16 mouse cellular contexts compared by ENCODE assay signal in genomic region chr9:100696537-100696936, GRCm38 (mm10).
DNase-seq lines count a peak whose midpoint lies in the region; ATAC-seq and TF ChIP-seq lines count a peak whose summit lies in the region.
"Had no signal": no experiment of that assay in that cellular context is flagged by ENCODE, and none has a peak within 500 bp of the region (broad histone marks: within the 10 kb centered on the region; RNA-seq: fewer than 3 reads in every experiment).

No protein-coding gene starts in this region.

- no peaks in the 10 kb centered on the region for H3K36me3 ChIP-seq in liver, embryonic 14.5 days (replicated peaks; ENCODE audit: control insufficient read depth, insufficient read depth, low read depth)
- no peaks in the 10 kb centered on the region for H3K36me3 ChIP-seq in liver, postnatal 0 days (replicated peaks; ENCODE audit: insufficient read depth, low read length)
- H3K36me3 ChIP-seq: heart, embryonic 13.5 days; hindbrain, embryonic 13.5 days; limb, embryonic 15.5 days had no signal

- H3K27ac ChIP-seq in liver, embryonic 14.5 days: no peak overlapping the region
- H3K27ac ChIP-seq in liver, postnatal 0 days (ENCODE audit: low read depth): no peak overlapping the region
- H3K27ac ChIP-seq: hindbrain, embryonic 13.5 days; limb, embryonic 15.5 days had no signal

- H3K9ac ChIP-seq in liver, embryonic 14.5 days (replicated peaks): no peak overlapping the region
- no peak overlapping the region for H3K9ac ChIP-seq in liver, postnatal 0 days (replicated peaks)
- H3K9ac ChIP-seq: heart, embryonic 13.5 days; hindbrain, embryonic 13.5 days; limb, embryonic 15.5 days had no signal

- peaks cover 12 to 16% of the 10 kb centered on the region in 2 experiments for H3K4me1 ChIP-seq in liver, embryonic 14.5 days (replicated peaks; ENCODE audit: control insufficient read depth in 2 of 2, insufficient read depth in 2 of 2, low read length in 1 of 2)
- H3K4me1 ChIP-seq in liver, postnatal 0 days (ENCODE audit: insufficient read depth): peaks cover 11% of the 10 kb centered on the region

- WGBS in liver, embryonic 14.5 days (ENCODE audit: insufficient replicate concordance): 76% methylated on average over 2 of the region's 2 CpGs
- WGBS in liver, postnatal 0 days (ENCODE audit: insufficient replicate concordance): 81% methylated on average over 2 of the region's 2 CpGs

- TF ChIP-seq CTCF in liver, embryonic 14.5 days (IDR thresholded peaks at IDR 0.05; ENCODE audit: low read depth): no peak
- no peak for TF ChIP-seq CTCF in liver, postnatal 0 days (IDR thresholded peaks at IDR 0.05; ENCODE audit: low read depth)

- H3K27me3 ChIP-seq in liver, embryonic 14.5 days (ENCODE audit: control insufficient read depth, insufficient read depth, low read length): no peaks in the 10 kb centered on the region
- H3K27me3 ChIP-seq in liver, postnatal 0 days (ENCODE audit: insufficient read depth, low read length): no peaks in the 10 kb centered on the region
- H3K27me3 ChIP-seq: heart, embryonic 13.5 days; hindbrain, embryonic 13.5 days; limb, embryonic 15.5 days had no signal

- no peak for ATAC-seq in liver, embryonic 14.5 days (ENCODE audit: insufficient read depth)
- ATAC-seq in liver, postnatal 0 days: no peak
- ATAC-seq: CD4-positive, CD25-positive, alpha-beta regulatory T cell, adult 4 months; intestine, postnatal 0 days had no signal

- TF ChIP-seq EP300 in liver, embryonic 14.5 days (IDR thresholded peaks at IDR 0.05; ENCODE audit: low read depth): no peak
- no peak for TF ChIP-seq EP300 in liver, postnatal 0 days (IDR thresholded peaks at IDR 0.05; ENCODE audit: low read depth)

- DNase-seq in heart, adult 11 months: peak; percentile 84
- no peak for DNase-seq in heart, postnatal 14 days
- peak; percentile 3 to 19 (median 13) for DNase-seq in liver, embryonic 14.5 days (ENCODE audit: low read depth in 3 of 3, low spot score in 3 of 3)
- no peak for DNase-seq in liver, postnatal 0 days
- DNase-seq in adrenal gland, postnatal 14 days: peak; percentile 8
- DNase-seq in skeletal muscle tissue, adult 2 months (ENCODE audit: low read depth, low spot score): peak; percentile 44
- DNase-seq in kidney, postnatal 36 days: no peak
- DNase-seq in embryo, embryonic 10.5 days (ENCODE audit: low spot score): no peak
- DNase-seq: embryo, embryonic 11 days; kidney, postnatal 14 days; thymus, adult 18-20 months had no signal

- no peak overlapping the region for H3K4me2 ChIP-seq in liver, embryonic 14.5 days (ENCODE audit: low read depth)
- H3K4me2 ChIP-seq in liver, postnatal 0 days (ENCODE audit: low read depth, low read length): no peak overlapping the region
- H3K4me2 ChIP-seq: heart, embryonic 13.5 days; hindbrain, embryonic 13.5 days; limb, embryonic 15.5 days had no signal

- no peaks in the 10 kb centered on the region for H3K9me3 ChIP-seq in liver, embryonic 14.5 days (ENCODE audit: control insufficient read depth, low read length)
- no peaks in the 10 kb centered on the region for H3K9me3 ChIP-seq in liver, postnatal 0 days (ENCODE audit: low read length)
- H3K9me3 ChIP-seq: heart, embryonic 13.5 days; hindbrain, embryonic 13.5 days; limb, embryonic 15.5 days had no signal

- H3K4me3 ChIP-seq in liver, embryonic 14.5 days (ENCODE audit: insufficient read depth in 1 of 2, low read depth in 2 of 2, low read length in 2 of 2): no peak overlapping the region
- no peak overlapping the region for H3K4me3 ChIP-seq in liver, postnatal 0 days (ENCODE audit: low read depth, low read length)
- H3K4me3 ChIP-seq: heart, embryonic 13.5 days; hindbrain, embryonic 13.5 days; limb, embryonic 15.5 days had no signal

- intact Hi-C loops in heart, postnatal 14 days (cut with DNase I): no loop called here

Comparison
In these comparisons a context has a peak if more than half of its experiments do, and no peak if none do; other contexts are left out.
1. DNase-seq: peak in heart, adult 11 months (single experiment), liver, embryonic 14.5 days (3 of 3), adrenal gland, postnatal 14 days (single experiment) and skeletal muscle tissue, adult 2 months (single experiment); none in heart, postnatal 14 days (0 of 2), liver, postnatal 0 days (single experiment), kidney, postnatal 36 days (0 of 2) and embryo, embryonic 10.5 days (single experiment).